Comparison of ENCODE assay signal across 20 mouse cellular contexts in genomic region chr2:167324151-167324930, GRCm38 (mm10). TPM values are rescaled to one million over a fixed set of nuclear protein-coding genes. Genes with fewer than 3 reads are reported as not detected.
DNase-seq lines count a peak whose midpoint lies in the region; ATAC-seq lines count a peak whose summit lies in the region.
"Had no signal": no experiment of that assay in that cellular context is flagged by ENCODE, and none has a peak within 500 bp of the region (broad histone marks: within the 10 kb centered on the region; RNA-seq: fewer than 3 reads in every experiment).

No protein-coding gene starts in this region.

- WGBS in forebrain, embryonic 12.5 days, result 73% methylated on average over 10 of the region's 10 CpGs
- WGBS in forebrain, embryonic 15.5 days, result 64% methylated on average over 10 of the region's 10 CpGs
- WGBS in hindbrain, embryonic 14.5 days, result 65% methylated on average over 10 of the region's 10 CpGs
- 65% methylated on average over 10 of the region's 10 CpGs for WGBS in hindbrain, embryonic 16.5 days
- WGBS in neural tube, embryonic 15.5 days, result 65% methylated on average over 10 of the region's 10 CpGs
- 71% methylated on average over 10 of the region's 10 CpGs for WGBS in intestine, embryonic 16.5 days

- no peaks in the 10 kb centered on the region for H3K9me3 ChIP-seq in forebrain, embryonic 12.5 days
- no peaks in the 10 kb centered on the region for H3K9me3 ChIP-seq in forebrain, embryonic 15.5 days
- H3K9me3 ChIP-seq in hindbrain, embryonic 14.5 days (ENCODE audit: control insufficient read depth, low read length), result no peaks in the 10 kb centered on the region
- H3K9me3 ChIP-seq in hindbrain, embryonic 16.5 days (ENCODE audit: control insufficient read depth, low read length), result no peaks in the 10 kb centered on the region
- H3K9me3 ChIP-seq in neural tube, embryonic 15.5 days (replicated peaks), result no peaks in the 10 kb centered on the region
- H3K9me3 ChIP-seq in intestine, embryonic 16.5 days (ENCODE audit: control insufficient read depth, low read length), result no peaks in the 10 kb centered on the region
- H3K9me3 ChIP-seq: embryonic facial prominence, embryonic 15.5 days; limb, embryonic 12.5 days; neural tube, embryonic 13.5 days had no signal

- H3K27me3 ChIP-seq in forebrain, embryonic 12.5 days, result no peaks in the 10 kb centered on the region
- H3K27me3 ChIP-seq in forebrain, embryonic 15.5 days, result no peaks in the 10 kb centered on the region
- H3K27me3 ChIP-seq in hindbrain, embryonic 14.5 days (ENCODE audit: control insufficient read depth, insufficient read depth, low read length), result no peaks in the 10 kb centered on the region
- no peaks in the 10 kb centered on the region for H3K27me3 ChIP-seq in hindbrain, embryonic 16.5 days (replicated peaks; ENCODE audit: control insufficient read depth, insufficient read depth, low read length)
- no peaks in the 10 kb centered on the region for H3K27me3 ChIP-seq in neural tube, embryonic 15.5 days (replicated peaks)
- H3K27me3 ChIP-seq in intestine, embryonic 16.5 days (replicated peaks; ENCODE audit: control insufficient read depth, insufficient read depth, low read length), result no peaks in the 10 kb centered on the region
- H3K27me3 ChIP-seq: embryonic facial prominence, embryonic 15.5 days; limb, embryonic 12.5 days; neural tube, embryonic 13.5 days had no signal

- ATAC-seq in forebrain, embryonic 12.5 days (ENCODE audit: low FRiP score), result no peak
- ATAC-seq in forebrain, embryonic 15.5 days (replicated peaks), result no peak
- ATAC-seq in hindbrain, embryonic 14.5 days (ENCODE audit: low FRiP score), result no peak
- no peak for ATAC-seq in hindbrain, embryonic 16.5 days
- no peak for ATAC-seq in neural tube, embryonic 15.5 days (ENCODE audit: low FRiP score)
- no peak for ATAC-seq in intestine, embryonic 16.5 days
- ATAC-seq: forebrain, postnatal 0 days; intestine, postnatal 0 days had no signal

- no peak overlapping the region for H3K4me2 ChIP-seq in forebrain, embryonic 12.5 days
- no peak overlapping the region for H3K4me2 ChIP-seq in forebrain, embryonic 15.5 days (replicated peaks)
- H3K4me2 ChIP-seq in hindbrain, embryonic 14.5 days (replicated peaks), result no peak overlapping the region
- no peak overlapping the region for H3K4me2 ChIP-seq in hindbrain, embryonic 16.5 days (ENCODE audit: low read length)
- no peak overlapping the region for H3K4me2 ChIP-seq in neural tube, embryonic 15.5 days
- H3K4me2 ChIP-seq in intestine, embryonic 16.5 days (ENCODE audit: low read depth, low read length), result no peak overlapping the region
- H3K4me2 ChIP-seq: embryonic facial prominence, embryonic 15.5 days; limb, embryonic 12.5 days; neural tube, embryonic 13.5 days had no signal

- H3K27ac ChIP-seq in forebrain, embryonic 12.5 days, result peak overlapping the region; percentile 31; the same call in 1 of the 2 replicates
- no peak overlapping the region for H3K27ac ChIP-seq in forebrain, embryonic 15.5 days (replicated peaks)
- peak overlapping the region; percentile 60; the same call in 1 of the 2 replicates for H3K27ac ChIP-seq in hindbrain, embryonic 14.5 days
- H3K27ac ChIP-seq in hindbrain, embryonic 16.5 days (ENCODE audit: low read depth, low read length), result no peak overlapping the region
- 0 out of 2 replicates have a peak overlapping the region, but pooled peaks have one; percentile 18 for H3K27ac ChIP-seq in neural tube, embryonic 15.5 days (replicated peaks)
- no peak overlapping the region for H3K27ac ChIP-seq in intestine, embryonic 16.5 days (ENCODE audit: low read length)
- H3K27ac ChIP-seq: embryonic facial prominence, embryonic 15.5 days; gastrocnemius, adult 2 months; limb, embryonic 12.5 days; neural tube, embryonic 13.5 days had no signal

- no peak for DNase-seq in hindbrain, embryonic 14.5 days (ENCODE audit: low spot score)
- DNase-seq in layer of hippocampus, adult 9-11 months, result peak; percentile 54
- no peak for DNase-seq in layer of hippocampus, postnatal 14 days (ENCODE audit: low spot score in 2 of 2)
- DNase-seq: adrenal gland, adult 8-10 months; cerebellum, adult 9-11 months; forebrain, postnatal 0 days; gastrocnemius, adult 2 months; heart, adult 11 months; heart, postnatal 36 days; lung, adult 18-20 months; lung, postnatal 36 days had no signal

- peaks cover 18% of the 10 kb centered on the region for H3K4me1 ChIP-seq in forebrain, embryonic 12.5 days
- H3K4me1 ChIP-seq in forebrain, embryonic 15.5 days, result peaks cover 12% of the 10 kb centered on the region
- peaks cover 8% of the 10 kb centered on the region; the same call in 1 of the 2 replicates for H3K4me1 ChIP-seq in hindbrain, embryonic 14.5 days (replicated peaks; ENCODE audit: control insufficient read depth, insufficient read depth, low read length)
- H3K4me1 ChIP-seq in hindbrain, embryonic 16.5 days (ENCODE audit: control insufficient read depth, insufficient read depth, low read depth, low read length), result peaks cover 5% of the 10 kb centered on the region; the same call in 1 of the 2 replicates
- peaks cover 24% of the 10 kb centered on the region; the same call in 1 of the 2 replicates for H3K4me1 ChIP-seq in neural tube, embryonic 15.5 days
- peaks cover 8% of the 10 kb centered on the region for H3K4me1 ChIP-seq in intestine, embryonic 16.5 days (ENCODE audit: control insufficient read depth, insufficient read depth, low read length)

- H3K9ac ChIP-seq in forebrain, embryonic 12.5 days, result 0 out of 2 replicates have a peak overlapping the region, but pooled peaks have one; percentile 21
- no peak overlapping the region for H3K9ac ChIP-seq in forebrain, embryonic 15.5 days (replicated peaks)
- H3K9ac ChIP-seq in hindbrain, embryonic 14.5 days, result peak overlapping the region; percentile 9
- H3K9ac ChIP-seq in hindbrain, embryonic 16.5 days (ENCODE audit: low read depth, low read length), result no peak overlapping the region
- no peak overlapping the region for H3K9ac ChIP-seq in neural tube, embryonic 15.5 days (replicated peaks)
- no peak overlapping the region for H3K9ac ChIP-seq in intestine, embryonic 16.5 days (ENCODE audit: low read depth, low read length)
- H3K9ac ChIP-seq: embryonic facial prominence, embryonic 15.5 days; forebrain, postnatal 0 days; limb, embryonic 12.5 days; neural tube, embryonic 13.5 days had no signal

- no peaks in the 10 kb centered on the region for H3K36me3 ChIP-seq in forebrain, embryonic 12.5 days (replicated peaks)
- no peaks in the 10 kb centered on the region for H3K36me3 ChIP-seq in forebrain, embryonic 15.5 days
- no peaks in the 10 kb centered on the region for H3K36me3 ChIP-seq in hindbrain, embryonic 14.5 days (replicated peaks; ENCODE audit: control insufficient read depth, insufficient read depth)
- no peaks in the 10 kb centered on the region for H3K36me3 ChIP-seq in hindbrain, embryonic 16.5 days (ENCODE audit: control insufficient read depth, insufficient read depth, low read length)
- H3K36me3 ChIP-seq in neural tube, embryonic 15.5 days, result no peaks in the 10 kb centered on the region
- no peaks in the 10 kb centered on the region for H3K36me3 ChIP-seq in intestine, embryonic 16.5 days (ENCODE audit: control insufficient read depth, insufficient read depth, low read length)
- H3K36me3 ChIP-seq: embryonic facial prominence, embryonic 15.5 days; limb, embryonic 12.5 days; neural tube, embryonic 13.5 days had no signal

- no peak overlapping the region for H3K4me3 ChIP-seq in forebrain, embryonic 12.5 days (replicated peaks)
- H3K4me3 ChIP-seq in forebrain, embryonic 15.5 days, result no peak overlapping the region
- no peak overlapping the region for H3K4me3 ChIP-seq in hindbrain, embryonic 14.5 days (replicated peaks; ENCODE audit: low read length)
- no peak overlapping the region for H3K4me3 ChIP-seq in hindbrain, embryonic 16.5 days (ENCODE audit: low read length)
- no peak overlapping the region for H3K4me3 ChIP-seq in neural tube, embryonic 15.5 days (replicated peaks)
- H3K4me3 ChIP-seq in intestine, embryonic 16.5 days (ENCODE audit: low read length), result no peak overlapping the region
- H3K4me3 ChIP-seq: embryonic facial prominence, embryonic 15.5 days; gastrocnemius, adult 2 months; limb, embryonic 12.5 days; neural tube, embryonic 13.5 days had no signal

RNA-seq across cellular contexts. Expression of gene B4galt5, which starts 24.6 kb away (rescaled TPM):
- 7.6 and 13.4 TPM in 2 replicates for polyA plus RNA-seq in forebrain, embryonic 12.5 days (2016; fragmentation: Nextera tagmentation; extraction: Ambion mirVana)
- polyA plus RNA-seq in forebrain, embryonic 15.5 days (2015; fragmentation: Nextera tagmentation; extraction: Ambion mirVana), result 15.2 and 18.8 TPM in 2 replicates
- polyA plus RNA-seq in hindbrain, embryonic 14.5 days (2014; fragmentation: Nextera tagmentation; extraction: Ambion mirVana), result 24.7 and 33.3 TPM in 2 replicates
- polyA plus RNA-seq in hindbrain, embryonic 16.5 days (2015; fragmentation: Nextera tagmentation; extraction: Ambion mirVana), result 19.7 and 22.6 TPM in 2 replicates
- 10 to 100 TPM; 58.8 to 60.5 TPM for total RNA-seq in layer of hippocampus, postnatal 14 days (2021)
- 19.9 and 28.4 TPM in 2 replicates for polyA plus RNA-seq in neural tube, embryonic 15.5 days (2015; fragmentation: Nextera tagmentation; extraction: Ambion mirVana)
- 7.2 and 8.1 TPM in 2 replicates for polyA plus RNA-seq in intestine, embryonic 16.5 days (2015; fragmentation: Nextera tagmentation; extraction: Ambion mirVana)

Comparison
In these comparisons a context has a peak if more than half of its experiments do, and no peak if none do; other contexts are left out.
1. H3K27ac ChIP-seq: peak in forebrain, embryonic 12.5 days (single experiment), hindbrain, embryonic 14.5 days (single experiment) and neural tube, embryonic 15.5 days (single experiment); none in forebrain, embryonic 15.5 days (single experiment), hindbrain, embryonic 16.5 days (single experiment) and intestine, embryonic 16.5 days (single experiment).
2. H3K9ac ChIP-seq: peak in forebrain, embryonic 12.5 days (single experiment) and hindbrain, embryonic 14.5 days (single experiment); none in forebrain, embryonic 15.5 days (single experiment), hindbrain, embryonic 16.5 days (single experiment), neural tube, embryonic 15.5 days (single experiment) and intestine, embryonic 16.5 days (single experiment).